Mouse (Mus musculus) mature B cell (primary cell): ENCODE data around the gene Ggt6.
"Not testable (repeated sequence)": the region's sequence is repeated elsewhere in the genome, so short reads cannot be mapped to it uniquely, and the experiment has no call there.

Source experiments
- in situ Hi-C: fragments of 300-500 bp; cut with MboI; formaldehyde crosslinking; loops from 2 replicates; pipeline ENCODE4 v1.14.3; 2019

Gene Ggt6

DNA sequence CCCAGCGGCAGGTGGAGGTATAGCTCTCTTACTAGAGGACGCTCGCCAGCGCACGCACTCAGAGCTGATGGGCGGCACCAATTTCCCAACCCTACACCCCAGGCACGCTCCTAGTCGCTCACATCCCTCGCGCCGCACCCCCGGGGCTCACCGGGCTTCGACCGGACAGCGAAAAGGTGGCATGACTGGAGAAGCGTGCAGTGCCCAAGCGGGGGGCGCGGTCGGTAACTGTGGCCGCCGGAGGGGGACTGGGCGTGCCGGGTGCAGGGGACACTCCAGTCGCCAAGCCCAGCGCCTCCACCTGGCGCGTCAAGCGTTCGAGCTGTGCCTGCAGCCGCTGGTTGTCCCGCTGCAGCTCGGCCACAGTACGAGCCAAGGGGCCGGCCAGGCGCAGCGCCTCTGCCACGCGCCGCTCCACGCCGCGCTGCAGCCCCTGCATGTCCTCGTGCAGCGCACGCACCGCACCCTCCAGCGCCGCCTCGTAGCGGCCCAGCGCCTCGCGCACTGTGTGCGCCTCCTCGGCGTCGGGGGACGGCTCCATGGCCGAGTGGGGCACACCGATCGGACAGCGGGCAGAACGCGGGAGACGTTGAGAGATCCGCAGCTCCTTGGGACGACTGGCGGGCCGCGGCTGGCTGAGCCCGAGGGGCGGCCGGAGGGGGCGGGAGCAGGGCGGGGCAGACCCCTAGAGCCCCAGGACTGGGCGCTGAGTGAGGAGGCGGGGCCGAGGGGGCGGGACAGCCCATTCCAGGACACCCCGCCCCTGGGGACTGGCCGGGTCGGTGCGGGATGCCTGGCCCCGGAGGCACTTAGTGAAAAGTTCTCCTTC lies 24.0 kb upstream of the Ggt6 start, which contains the start of gene Smtnl2:
TSS of gene Smtnl2 (minus strand) at position 621 of the 829 bp plus-strand sequence.
- in situ Hi-C loops: no loop called here

DNA sequence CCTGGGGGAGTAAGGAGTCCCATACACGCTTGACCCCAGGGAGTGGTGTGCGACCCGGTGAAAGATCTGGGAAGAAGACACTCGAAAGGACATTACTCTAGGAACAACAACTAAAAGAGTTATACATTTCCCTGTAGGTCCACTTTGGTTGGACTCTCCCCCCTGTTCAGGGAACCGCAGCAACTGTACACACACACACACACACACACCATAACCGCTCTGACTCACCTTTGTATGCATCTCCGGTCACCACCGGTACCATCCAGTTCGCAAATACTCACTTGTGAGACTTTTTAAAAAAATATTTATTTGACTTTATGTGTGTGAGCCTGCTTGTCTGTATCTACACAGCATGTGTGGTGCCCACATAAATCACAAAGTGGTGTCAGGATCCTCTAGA lies 23.4 kb upstream of the Ggt6 start:
- in situ Hi-C loops: no loop called here

DNA sequence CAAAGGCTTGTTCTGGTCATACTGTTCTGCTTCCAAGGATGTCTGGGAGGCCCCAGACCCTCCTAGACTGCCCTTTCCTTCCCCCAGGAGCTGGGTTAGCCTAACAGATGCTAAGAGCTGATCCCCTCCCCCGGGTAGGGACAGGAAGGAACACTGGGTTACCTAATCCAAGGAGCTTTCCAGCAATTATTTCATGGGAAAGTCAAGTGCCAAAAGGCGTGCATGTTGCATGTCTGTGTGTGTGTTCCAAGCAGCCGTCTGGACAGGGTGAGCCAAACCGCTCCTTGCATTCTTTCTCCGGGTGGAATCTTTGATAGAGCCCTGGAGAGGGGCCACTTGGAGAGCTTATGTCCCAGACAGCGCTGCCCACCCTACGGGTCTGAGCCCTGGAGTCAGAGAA lies 22.3 kb upstream of the Ggt6 start:
- in situ Hi-C loops: no loop called here

DNA sequence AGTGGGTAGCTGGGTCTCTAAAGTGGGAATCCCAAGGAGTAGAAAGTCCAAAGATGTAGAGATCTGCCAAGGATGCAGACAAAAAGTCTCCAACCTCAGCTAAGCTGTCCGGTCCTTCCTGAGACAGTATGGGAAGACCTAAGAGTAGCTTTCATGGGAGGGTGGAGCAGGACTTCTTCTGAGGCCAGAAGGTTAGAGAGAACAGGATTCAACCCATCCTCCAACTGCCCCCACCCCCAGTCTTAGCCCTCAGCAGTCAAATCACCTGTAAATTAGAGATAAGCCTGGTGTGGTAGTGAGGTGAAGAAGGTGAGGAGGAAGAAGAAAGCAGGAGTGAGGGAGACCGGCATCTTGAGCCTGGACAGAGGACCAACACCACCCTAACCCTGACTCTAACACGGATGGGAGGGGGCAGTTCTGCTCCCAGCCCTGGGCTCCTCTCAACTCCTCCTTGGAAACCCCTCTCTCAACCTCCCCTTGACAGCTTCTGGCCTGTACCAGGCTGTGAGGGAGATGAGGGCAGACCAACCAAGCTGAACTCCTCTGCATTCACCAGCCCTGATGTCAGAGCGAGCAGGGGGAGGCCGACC lies 21.6 kb upstream of the Ggt6 start:
- in situ Hi-C loops: no loop called here

DNA sequence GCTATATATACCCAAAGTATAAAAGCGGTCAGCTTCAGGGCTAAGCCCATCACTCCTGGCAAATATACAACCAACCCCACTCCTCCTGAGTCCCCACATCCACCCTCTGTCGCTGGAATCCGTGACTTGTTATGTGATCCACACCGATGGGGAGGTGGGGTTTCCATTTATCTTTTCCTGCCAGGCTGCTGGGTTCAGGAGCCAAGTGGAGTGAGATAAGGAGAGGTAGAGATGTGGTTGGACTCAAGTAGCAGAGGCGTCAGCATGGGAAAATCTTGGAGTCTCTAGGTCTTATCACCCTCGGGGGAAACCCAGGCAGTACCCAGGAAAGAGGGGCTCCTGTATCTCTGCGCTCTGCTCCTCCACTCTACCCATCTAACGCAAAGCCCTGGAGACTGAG lies 20.2 kb upstream of the Ggt6 start:
- in situ Hi-C loops: no loop called here

DNA sequence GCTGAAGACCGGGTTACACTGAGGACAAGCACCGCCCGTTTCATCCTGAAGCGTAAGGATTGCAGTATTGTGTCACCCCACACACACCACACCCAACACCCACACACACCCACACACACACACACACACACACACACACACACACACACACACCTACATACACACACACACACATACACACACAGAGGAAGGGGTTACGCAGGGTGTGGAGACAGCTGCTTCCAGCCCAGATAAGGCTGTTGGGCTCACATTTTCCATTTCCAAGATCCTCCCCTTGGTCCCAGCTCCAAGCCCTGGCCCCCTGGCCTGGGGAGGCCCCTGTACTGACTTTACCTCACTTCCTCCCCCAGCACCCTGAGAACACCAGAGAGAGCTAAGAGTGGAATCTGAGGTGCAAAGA lies 18.7 kb upstream of the Ggt6 start:
- in situ Hi-C loops: no loop called here

DNA sequence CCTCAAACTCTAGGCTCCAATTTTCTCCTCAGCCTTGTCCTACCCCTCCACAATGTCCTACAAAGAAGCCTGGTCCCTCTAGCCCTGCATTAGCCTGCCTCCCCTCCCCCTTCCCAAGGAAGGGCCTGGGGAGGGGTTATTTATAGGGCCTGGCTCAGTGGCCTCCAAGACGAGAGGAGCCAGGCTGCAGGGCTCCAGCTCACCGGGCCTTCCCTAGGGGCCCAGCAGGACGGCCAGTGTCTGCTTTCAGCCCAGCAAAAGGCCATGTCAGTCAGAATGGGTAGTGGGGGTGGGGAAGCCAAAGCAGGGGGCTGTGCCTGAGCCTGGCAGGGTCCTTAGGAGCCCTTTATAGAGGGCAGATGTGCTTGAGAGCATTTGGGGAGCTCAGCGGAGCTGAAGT lies 17.9 kb upstream of the Ggt6 start:
- in situ Hi-C loops: no loop called here

DNA sequence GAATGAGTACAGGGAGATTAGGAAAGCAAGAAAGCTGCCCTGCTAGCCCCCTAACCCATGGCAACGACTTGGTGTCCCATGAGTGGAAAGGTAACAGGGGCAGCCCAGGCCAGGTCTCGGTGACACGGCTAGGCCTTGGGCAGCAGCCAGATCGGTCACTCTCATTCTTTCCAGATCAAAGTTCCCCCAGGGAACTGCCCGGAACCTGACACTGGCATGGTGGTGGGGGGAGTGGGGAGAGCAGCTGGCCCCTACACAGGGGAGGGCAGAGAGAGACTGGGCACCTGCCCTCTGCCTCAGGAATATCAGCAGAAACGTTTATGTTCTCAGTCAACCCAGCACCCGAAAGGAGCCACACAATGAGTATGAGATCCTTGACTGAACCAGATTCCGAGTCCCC lies 17.1 kb upstream of the Ggt6 start:
- in situ Hi-C loops: no loop called here

DNA sequence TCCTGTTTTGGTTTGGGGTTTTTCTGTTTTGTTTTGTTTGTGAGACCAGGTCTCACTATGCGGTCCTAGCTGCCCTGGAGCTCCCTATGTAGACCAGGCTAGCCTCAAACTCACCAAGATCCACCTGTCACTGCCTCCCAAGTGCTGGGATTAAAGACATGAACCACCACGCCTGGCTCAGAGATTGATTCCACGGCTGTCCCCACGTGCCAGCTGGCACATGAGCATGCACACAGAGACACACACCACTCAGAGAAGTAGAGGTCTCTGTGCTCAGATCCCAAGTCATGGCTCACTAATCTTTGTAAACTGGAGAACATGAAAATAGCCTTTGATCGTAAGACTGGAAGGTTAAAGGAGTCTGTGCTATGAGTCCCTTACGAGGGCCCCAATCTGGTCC lies 16.3 kb upstream of the Ggt6 start:
- in situ Hi-C loops: no loop called here

DNA sequence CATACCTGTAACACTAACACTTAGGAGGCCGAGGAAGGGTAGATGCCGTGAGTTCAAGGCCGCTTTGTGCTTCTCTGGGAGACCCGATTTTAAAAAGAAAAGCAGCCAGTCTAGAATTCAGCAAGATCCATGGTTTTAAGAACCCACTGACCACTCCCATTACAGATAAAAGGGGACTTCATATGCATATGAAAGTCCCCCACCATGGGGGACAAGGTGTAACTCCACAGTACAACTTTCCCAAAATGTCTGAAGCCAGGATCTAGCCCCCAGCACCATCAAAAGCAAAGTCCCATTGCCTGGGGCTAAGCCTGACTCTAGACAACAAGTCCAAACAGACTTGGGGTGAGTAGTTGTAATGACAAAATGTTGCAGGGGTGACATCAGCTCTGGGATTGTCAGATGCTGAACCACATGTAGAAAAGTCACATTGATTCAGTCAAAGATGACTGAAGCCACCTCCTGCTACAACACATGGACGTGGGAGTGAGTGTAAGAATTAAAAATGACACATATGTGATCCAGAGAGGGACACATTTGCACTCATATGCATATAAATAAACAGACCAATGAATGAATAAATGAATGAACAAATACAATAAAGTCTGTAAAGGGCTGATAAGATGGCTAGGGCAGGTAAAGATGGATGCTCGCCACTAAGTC lies 14.7 kb upstream of the Ggt6 start:
- in situ Hi-C loops: no loop called here

DNA sequence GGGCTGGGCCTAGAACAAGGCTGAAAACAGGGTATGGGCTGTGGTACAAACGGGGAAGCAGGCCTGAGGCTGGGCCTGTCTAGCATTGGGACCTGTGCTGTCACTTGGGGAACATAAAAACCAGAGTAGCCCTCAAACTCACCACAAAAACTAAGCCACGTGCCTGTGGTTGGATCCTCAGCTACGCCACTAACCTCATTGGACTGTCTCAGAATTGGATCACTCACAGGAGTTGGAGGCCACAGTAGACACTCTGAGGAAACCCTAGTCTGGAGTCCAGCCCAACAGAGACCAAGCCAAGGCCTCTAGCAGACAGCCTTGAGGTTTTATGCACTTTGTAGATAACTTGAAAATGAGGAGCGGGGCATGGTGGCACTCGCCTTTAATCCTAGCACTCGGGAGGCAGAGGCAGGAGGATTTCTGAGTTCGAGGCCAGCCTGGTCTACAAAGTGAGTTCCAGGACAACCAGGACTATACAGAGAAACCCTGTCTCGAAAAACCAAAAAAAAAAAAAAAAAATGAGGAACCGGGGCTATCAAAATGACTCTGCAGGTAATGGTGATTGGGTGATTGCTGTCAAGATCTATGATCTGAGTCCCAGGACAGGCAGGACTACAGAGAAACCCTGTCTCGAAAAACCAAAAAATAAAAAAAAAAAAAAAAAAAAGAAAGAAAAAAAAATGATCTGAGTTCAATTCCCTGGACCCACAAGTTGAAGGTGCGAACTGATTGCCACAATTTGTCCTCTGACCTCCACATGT lies 13.6 kb upstream of the Ggt6 start:
- in situ Hi-C loops: no loop called here

DNA sequence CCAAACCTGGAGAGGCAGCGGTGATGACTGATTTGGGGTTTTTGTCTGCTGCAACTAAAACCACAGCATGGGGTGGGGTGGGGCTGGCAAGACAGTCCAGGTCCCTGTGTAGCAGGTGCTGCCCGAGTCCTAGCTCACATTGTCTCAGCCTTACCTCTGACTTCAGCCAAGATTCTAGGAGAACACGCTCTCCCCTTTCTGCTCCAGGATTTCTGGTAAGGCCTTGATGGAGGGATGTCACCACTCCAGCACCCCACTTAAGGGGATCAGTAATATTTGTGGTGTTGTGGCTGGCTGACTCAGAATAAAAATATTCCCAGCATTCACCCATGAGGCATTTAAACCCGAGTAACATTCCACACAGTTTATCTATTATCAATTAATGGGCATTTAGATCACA lies 11.6 kb upstream of the Ggt6 start:
- in situ Hi-C loops: no loop called here

DNA sequence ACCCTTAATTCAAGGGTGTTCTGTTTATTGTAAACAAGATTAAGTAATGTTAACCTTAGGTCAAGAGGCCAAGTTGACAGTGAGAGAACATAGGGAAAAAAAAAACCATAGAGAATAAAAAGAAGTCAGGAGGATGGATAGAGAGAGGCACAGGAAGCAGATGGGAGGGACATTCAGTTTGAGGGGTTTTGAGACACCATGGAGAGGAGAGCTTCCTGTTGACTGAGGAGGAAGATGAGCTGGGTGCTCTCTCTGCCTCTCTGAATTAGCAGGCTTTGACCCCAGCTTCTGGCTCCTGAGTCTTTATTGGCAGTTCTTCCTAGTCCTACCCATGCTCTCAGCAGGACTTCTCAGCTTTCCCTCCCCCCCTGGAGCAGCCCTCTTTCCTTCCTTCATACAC lies 10.1 kb upstream of the Ggt6 start:
- in situ Hi-C loops: no loop called here

DNA sequence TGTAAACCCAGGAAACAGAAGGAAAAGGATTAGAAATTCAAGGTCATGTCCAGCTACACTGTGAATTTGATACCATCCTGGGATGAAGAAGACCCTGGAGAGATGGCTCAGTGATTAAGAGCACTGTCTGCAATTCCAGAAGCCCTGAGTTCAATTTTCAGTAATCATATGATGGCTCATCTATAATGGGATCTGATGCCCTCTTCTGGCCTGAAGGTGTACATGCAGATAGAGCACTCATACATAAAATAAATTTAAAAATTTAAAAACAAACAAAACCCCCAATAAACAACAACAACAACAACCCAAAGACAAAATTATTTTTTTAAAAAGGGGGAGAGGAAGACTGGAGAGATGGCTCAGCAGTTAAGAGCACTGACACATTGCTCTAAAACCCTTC lies 8.4 kb upstream of the Ggt6 start:
- in situ Hi-C loops: no loop called here

DNA sequence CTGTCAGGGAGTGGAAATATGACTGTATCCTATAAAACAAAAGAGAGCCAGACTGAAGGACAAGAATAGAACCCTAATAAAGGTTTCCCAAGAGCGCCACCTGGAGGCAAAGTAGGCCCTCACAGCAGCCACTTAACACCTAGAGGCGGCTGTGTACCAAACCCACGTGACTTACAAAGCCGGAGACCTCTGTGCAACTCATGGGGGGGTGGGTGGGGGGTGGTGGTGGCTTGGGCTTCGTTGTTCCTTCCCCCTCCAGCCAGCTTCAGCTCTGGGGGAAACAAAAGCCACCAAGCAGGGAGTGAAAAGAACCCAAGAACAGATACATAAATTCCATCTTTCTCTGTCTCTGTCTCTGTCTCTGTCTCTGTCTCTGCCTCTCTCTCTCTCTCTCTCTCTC lies 6.6 kb upstream of the Ggt6 start:
- in situ Hi-C loops: no loop called here

DNA sequence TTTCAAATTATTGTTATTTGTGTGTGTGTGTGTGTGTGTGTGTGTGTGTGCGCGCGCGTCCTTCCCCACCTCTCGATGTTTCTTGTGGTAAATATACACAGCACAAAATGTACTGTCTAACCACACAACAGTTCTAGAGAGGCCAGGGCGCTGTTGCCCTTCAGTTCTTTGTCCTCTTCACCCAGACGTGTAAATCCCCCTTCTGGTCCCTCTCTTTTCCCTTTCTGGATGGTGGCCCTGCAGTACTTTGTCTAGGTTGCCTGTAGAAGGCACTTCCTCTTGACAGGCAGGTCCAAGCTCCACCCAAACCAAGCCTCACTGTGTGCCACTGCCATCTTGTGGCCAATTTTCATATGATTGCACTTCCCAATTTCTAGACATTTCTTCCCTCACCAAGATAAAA lies 6.0 kb upstream of the Ggt6 start:
- in situ Hi-C loops: no loop called here

DNA sequence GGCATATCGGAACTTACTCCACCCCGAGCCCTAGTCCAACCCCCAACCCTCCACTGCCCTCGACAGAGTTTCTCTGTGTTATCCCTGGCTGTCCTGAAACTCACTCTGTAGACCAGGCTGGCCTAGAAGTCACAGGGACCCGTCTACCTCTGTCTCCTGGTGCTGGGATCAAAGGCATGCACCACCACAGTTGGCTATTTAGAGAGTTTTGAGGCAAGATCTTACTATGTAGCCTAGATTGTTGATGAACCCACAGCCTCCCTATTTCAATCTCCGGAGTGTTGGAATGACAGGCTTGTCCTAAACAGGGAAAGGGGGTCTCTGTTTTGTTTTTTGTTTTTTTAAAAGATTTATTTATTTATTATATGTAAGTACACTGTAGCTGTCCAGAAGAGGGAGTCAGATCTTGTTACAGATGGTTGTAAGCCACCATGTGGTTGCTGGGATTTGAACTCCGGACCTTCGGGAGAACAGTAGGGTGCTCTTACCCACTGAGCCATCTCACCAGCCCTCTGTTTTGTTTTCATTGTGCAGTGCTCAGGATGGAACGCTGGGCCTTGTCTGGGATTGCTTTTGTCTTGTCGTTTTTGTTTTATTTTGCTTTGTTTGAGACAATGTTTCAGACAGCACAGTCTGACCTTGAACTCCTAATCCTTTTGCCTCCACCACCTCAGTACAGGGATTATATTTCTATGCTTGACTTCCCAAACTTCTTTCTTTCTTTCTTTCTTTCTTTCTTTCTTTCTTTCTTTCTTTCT lies 4.8 kb upstream of the Ggt6 start:
- in situ Hi-C loops: not testable (repeated sequence)

DNA sequence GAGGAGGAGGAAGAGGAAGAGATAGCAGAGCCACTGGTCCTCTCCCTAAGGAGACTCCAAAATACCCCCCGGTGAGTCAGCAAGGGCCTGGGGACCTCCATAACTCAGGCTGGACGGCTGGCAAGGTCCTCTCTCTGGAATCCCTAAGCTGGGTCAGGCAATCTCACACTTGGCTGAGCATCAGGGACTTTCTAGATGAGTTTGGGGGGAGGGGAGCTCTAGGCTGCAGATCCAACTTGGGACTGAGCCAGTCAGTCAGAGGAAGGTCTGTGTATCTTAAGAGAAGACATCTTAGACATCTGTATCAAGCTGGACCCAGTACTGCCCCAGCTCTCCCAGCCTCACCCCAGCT lies 344 bp downstream of the Ggt6 start:
- in situ Hi-C loops: no loop called here

DNA sequence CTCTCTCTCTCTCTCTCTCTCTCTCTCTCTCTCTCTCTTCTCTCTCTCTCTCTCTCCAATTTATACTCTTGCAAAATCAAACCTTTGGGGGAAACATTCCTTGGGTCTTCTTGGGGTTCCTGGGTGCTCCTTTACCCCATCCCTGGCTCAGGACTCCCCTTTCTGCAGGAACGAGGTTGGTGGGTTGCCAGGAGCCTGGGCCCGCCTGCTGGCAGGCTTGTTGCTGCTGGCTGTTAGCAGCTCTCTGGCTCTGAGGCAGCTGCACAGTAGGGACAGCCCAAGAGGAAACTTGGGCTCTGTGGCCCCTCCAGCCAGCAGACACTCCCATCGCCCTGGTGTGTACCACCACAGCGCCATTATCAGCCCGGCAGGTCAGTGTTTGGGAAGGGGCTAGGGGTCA lies 945 bp downstream of the Ggt6 start:
- in situ Hi-C loops: no loop called here

DNA sequence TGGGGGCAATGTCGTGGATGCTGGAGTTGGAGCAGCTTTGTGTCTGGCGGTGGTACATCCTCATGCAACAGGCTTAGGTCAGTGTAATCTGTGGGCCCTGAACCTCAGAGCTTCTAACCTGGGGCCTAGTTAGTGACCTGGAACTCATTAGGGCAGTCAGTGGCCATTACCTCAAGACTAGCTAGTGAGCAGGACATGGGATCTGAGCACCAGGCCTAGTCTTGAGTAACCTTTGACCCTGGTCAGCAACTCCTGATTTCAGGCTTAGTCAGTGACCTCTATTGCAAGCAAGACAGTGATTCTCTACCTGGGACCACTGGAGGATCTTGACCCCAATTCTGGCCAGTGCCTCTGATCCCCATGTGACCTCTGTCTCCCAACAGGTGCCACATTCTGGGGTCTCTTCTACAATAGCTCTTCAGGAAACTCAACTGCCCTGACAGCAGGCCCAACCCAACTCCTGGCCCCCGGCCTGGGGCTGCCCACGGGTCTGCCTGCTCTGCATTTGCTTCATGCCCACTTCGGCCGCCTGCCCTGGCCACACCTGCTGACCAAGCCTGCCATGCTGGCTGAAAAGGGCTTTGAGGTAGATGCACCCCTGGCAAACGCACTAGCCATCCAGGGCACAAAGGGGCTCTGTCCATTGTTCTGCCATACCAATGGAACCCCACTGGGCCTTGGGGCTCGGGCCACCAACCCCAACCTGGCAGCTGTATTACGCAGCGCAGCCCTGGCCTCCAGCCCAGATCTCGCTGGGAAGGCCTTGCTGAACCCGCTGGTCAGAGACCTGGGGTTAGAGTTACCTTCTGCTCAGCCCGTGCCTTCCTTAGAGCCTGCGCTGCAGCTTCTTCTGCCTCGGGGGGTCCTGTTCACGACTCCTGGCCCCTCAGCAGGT lies 1.7 kb downstream of the Ggt6 start:
- in situ Hi-C loops: no loop called here

DNA sequence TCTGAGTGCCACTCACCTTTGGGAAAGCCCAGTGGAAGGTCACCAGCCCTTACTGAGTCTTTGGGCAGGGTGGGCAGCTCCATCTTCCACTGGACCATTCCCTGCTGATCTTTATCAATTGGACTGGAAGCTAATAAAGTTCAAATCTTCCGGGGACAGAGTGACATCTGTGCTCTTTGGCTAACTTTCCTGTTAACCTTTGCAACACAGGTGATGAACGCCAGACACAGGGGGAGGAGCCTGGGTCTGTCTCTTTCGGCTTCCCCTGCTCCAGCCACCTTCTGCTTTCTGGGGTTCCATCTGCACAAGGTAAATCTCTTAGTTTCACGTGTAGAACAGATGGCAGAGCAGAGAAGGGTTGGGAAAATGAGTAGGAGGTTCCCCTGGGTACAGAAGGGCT lies 3.1 kb downstream of the Ggt6 start:
- in situ Hi-C loops: no loop called here
